ENCODE assay signal across 8 mouse cellular contexts in the genomic region with DNA sequence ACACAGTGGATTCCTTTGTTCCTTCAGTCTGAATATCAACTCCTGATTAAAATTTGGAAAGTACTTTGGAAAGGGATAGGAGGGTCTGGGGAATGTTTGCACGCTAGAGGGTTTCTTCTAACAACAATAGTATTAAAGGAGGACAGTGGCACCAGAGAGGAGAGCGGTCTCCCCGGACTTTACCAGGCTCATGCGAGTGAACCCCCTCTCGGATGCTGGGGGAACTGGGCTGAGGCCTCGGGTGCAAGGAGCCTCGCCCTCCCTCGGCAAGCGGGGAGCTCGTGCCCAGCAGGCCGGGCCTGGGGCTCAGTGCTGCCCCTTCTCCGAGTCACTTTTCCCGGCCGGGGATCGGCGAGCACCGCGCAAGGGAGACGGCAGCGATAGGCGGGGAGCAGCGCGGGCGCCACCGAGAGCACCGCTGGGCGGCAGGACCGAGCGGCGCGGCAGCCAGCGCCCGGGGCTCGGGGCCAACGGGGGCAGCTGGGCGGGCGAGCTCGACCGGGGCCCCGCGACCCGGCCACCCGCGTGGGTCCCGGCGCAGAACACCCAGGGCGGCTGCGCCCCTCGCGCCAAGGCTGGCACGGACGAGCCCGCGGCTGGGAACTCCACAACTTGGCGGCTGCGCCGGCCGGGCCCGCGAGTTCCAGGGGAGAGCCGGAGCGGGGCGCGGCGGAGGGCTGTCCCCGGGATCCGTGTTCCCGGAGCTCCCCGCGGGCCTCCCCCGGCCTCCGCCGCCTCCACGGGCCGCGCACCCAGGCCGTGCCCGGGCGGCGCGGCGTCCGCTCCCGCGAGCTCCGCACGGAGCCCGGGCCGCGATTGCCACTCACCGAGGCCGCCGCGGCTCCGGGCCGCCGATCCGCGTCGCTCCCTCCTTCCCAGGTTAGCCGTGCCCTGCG. TPM values are rescaled to one million over a fixed set of nuclear protein-coding genes. Genes with fewer than 3 reads are reported as not detected.
DNase-seq lines count a peak whose midpoint lies in the region; ATAC-seq lines count a peak whose summit lies in the region.

No protein-coding gene starts in this region.

- H3K27ac ChIP-seq in hindbrain, embryonic 10.5 days: peak overlapping the region; percentile 99

- H3K27me3 ChIP-seq in hindbrain, embryonic 10.5 days (ENCODE audit: insufficient read depth, poor library complexity, severe bottlenecking): no peaks in the 10 kb centered on the region

- peaks cover 5% of the 10 kb centered on the region for H3K36me3 ChIP-seq in hindbrain, embryonic 10.5 days

- DNase-seq in NIH3T3 (ENCODE audit: low read depth): peak; percentile 72
- peak; percentile 57 for DNase-seq in cerebellum, adult 9-10 months
- DNase-seq in hindbrain, embryonic 10.5 days (ENCODE audit: low spot score): peak; percentile 76
- DNase-seq in layer of hippocampus, postnatal 25 days (ENCODE audit: extremely low spot score in 1 of 2, low spot score in 1 of 2): peak; percentile 52 to 64
- peak; percentile 55 for DNase-seq in lung, postnatal 36 days
- DNase-seq in right cerebral cortex, adult 18-20 months: peak; percentile 66
- DNase-seq in urinary bladder, postnatal 25 days (ENCODE audit: low spot score): peak; percentile 55

- peak overlapping the region; percentile 91 for H3K4me3 ChIP-seq in hindbrain, embryonic 10.5 days

- ATAC-seq in frontal cortex, adult (ENCODE audit: low TSS enrichment): peak; percentile 28

- peaks cover 37% of the 10 kb centered on the region for H3K4me1 ChIP-seq in hindbrain, embryonic 10.5 days (replicated peaks)

- under 1% methylated on average over 102 of the region's 102 CpGs for WGBS in hindbrain, embryonic 10.5 days

- no peaks in the 10 kb centered on the region for H3K9me3 ChIP-seq in hindbrain, embryonic 10.5 days

RNA-seq across cellular contexts. Expression of a gene that starts 1.3 kb away (rescaled TPM):
- polyA plus RNA-seq in hindbrain, embryonic 10.5 days (2016; fragmentation: Nextera tagmentation; extraction: Ambion mirVana): 34.8 and 46.6 TPM in 2 replicates
- 10 to 100 TPM; 61.2 to 63.5 TPM for total RNA-seq in layer of hippocampus, postnatal 25 days (2021)

Comparison
In these comparisons a context has a peak if more than half of its experiments do, and no peak if none do; other contexts are left out.
1. Peak in every context shown above with its lines: DNase-seq, ATAC-seq, H3K4me3 ChIP-seq and H3K27ac ChIP-seq.